Mouse (Mus musculus) heart, adult 2 months (tissue): ENCODE measurements around the gene Mid1ip1.

ENCODE experiments used
- EP300 ChIP-seq: fragments of 200-500 bp; IDR thresholded peaks from 2 replicates; pipeline ENCODE4 v1.6.1; 2011; ENCODE audit warnings: low read depth, low read length, control low read depth; ENCODE audit not compliant: insufficient read depth
- POLR2A ChIP-seq: fragments of 200-500 bp; IDR thresholded peaks from 2 replicates; pipeline ENCODE4 v1.6.1; 2011; ENCODE audit warnings: mild to moderate bottlenecking, low read depth, low read length, control low read depth; ENCODE audit not compliant: insufficient read depth

DNA sequence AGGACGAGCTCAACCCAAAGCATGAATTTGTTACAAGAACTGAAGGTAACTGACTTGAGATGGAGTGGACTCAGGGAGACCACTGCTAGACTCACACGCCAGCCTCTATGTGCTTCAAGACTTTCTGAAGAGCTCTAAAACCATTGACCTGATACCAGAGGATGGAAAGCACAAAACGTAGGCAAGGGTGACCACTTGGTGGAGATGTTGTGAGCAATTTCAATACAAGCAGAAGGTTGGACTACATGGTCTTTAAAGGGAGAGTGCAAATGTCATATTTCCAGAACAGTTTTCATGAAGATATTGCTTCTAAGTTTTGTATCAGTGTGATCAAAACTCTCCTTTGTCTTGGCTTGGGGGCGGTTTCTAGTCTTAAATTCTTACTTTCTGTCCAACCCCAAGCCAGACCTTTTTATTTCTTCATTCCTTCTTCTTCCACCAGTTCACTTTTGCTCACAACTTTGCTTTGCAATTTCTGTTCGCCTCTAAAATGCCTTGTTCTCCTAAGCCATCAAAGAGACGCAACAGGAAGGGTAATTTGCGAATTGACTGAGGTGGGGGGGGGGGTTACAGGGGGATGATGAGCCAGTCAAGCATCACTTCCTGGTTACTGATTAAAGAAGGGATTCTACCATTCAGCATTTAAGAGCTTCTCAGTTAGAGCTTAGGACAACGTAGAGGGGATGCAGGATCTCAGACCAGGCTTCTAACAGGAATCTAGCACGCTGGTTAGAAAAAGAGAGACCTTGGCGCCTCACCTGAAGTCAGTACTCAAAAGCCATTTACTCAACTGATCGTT lies 775 bp upstream of the Mid1ip1 start:
- no peak for TF ChIP-seq POLR2A
- TF ChIP-seq EP300 = no peak
